ENCODE assay signal across 9 mouse cellular contexts in the genomic region with DNA sequence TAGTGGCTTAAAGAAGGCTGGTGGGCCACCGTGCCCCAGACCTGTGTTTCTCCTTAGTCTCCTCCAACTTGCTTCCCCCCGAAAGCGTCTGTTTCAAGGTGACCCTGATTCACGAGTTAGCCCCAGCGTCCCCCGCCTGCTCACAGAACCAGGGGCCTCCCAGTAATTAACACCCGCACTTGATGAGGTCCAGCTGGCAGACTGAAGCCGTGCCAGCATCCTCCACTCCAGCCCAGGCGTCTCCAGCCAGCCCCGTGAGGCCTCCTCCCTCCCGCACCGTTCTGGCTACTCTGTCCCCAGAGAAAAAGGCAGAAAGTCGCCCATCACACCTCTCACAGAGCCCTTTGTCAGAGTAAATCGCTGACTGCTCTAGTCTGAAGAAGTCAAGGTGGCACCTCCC.
DNase-seq lines count a peak whose midpoint lies in the region; ATAC-seq and TF ChIP-seq lines count a peak whose summit lies in the region.
"Had no signal": no experiment of that assay in that cellular context is flagged by ENCODE, and none has a peak within 500 bp of the region (broad histone marks: within the 10 kb centered on the region; RNA-seq: fewer than 3 reads in every experiment).

No protein-coding gene starts in this region.

- TF ChIP-seq CTCF in hindbrain, postnatal 0 days (IDR thresholded peaks at IDR 0.05; ENCODE audit: low read depth), result no peak

- 0 out of 2 replicates have a peak overlapping the region, but pooled peaks have one; percentile 16 for H3K27ac ChIP-seq in forebrain, embryonic 16.5 days (ENCODE audit: low read length)
- peak overlapping the region; percentile 60 for H3K27ac ChIP-seq in hindbrain, postnatal 0 days

- H3K4me2 ChIP-seq in forebrain, embryonic 16.5 days (ENCODE audit: low read length), result peak overlapping the region; percentile 5; the same call in 1 of the 2 replicates
- no peak overlapping the region for H3K4me2 ChIP-seq in hindbrain, postnatal 0 days (ENCODE audit: low read depth, low read length)

- no peaks in the 10 kb centered on the region for H3K27me3 ChIP-seq in forebrain, embryonic 16.5 days (replicated peaks; ENCODE audit: control insufficient read depth, insufficient read depth, low read length)
- H3K27me3 ChIP-seq in hindbrain, postnatal 0 days (ENCODE audit: insufficient read depth, low read length), result no peaks in the 10 kb centered on the region

- H3K4me1 ChIP-seq in forebrain, embryonic 16.5 days (replicated peaks; ENCODE audit: control insufficient read depth, insufficient read depth, low read length), result peaks cover 49% of the 10 kb centered on the region
- peaks cover 27% of the 10 kb centered on the region for H3K4me1 ChIP-seq in hindbrain, postnatal 0 days (ENCODE audit: insufficient read depth, low read length)
- H3K4me1 ChIP-seq: megakaryocyte, embryonic 14.5 days had no signal

- H3K36me3 ChIP-seq in forebrain, embryonic 16.5 days (ENCODE audit: control insufficient read depth, insufficient read depth), result no peaks in the 10 kb centered on the region
- H3K36me3 ChIP-seq in hindbrain, postnatal 0 days (ENCODE audit: insufficient read depth, low read length), result no peaks in the 10 kb centered on the region

- WGBS in forebrain, embryonic 16.5 days, result 17% methylated on average over 14 of the region's 14 CpGs
- 23% methylated on average over 14 of the region's 14 CpGs for WGBS in hindbrain, postnatal 0 days

- H3K4me3 ChIP-seq in forebrain, embryonic 16.5 days (replicated peaks; ENCODE audit: low read length), result no peak overlapping the region
- H3K4me3 ChIP-seq in hindbrain, postnatal 0 days (ENCODE audit: low read length), result no peak overlapping the region
- H3K4me3 ChIP-seq: megakaryocyte, embryonic 14.5 days had no signal

- peak; percentile 65 for ATAC-seq in forebrain, embryonic 16.5 days
- ATAC-seq in hindbrain, postnatal 0 days, result peak; percentile 19; the same call in 1 of the 2 replicates

- no peak overlapping the region for H3K9ac ChIP-seq in forebrain, embryonic 16.5 days (replicated peaks; ENCODE audit: low read depth, low read length)
- H3K9ac ChIP-seq in hindbrain, postnatal 0 days (replicated peaks; ENCODE audit: low read length), result no peak overlapping the region

- peak; percentile 21 for DNase-seq in kidney, adult 11 months
- DNase-seq in kidney, adult 18-20 months, result no peak
- peak; percentile 63 for DNase-seq in hindbrain, postnatal 0 days (ENCODE audit: low spot score)
- peak; percentile 19 for DNase-seq in lung, postnatal 25 days (ENCODE audit: low spot score)
- DNase-seq in thymus, postnatal 10 days (ENCODE audit: low spot score in 2 of 2), result no peak
- DNase-seq in embryo, embryonic 11 days, result no peak
- DNase-seq in right cerebral cortex, adult 2 months (ENCODE audit: low spot score in 2 of 2), result no peak

- H3K9me3 ChIP-seq in forebrain, embryonic 16.5 days (ENCODE audit: control insufficient read depth, low read length), result no peaks in the 10 kb centered on the region
- no peaks in the 10 kb centered on the region for H3K9me3 ChIP-seq in hindbrain, postnatal 0 days (ENCODE audit: low read length)
- H3K9me3 ChIP-seq: megakaryocyte, embryonic 14.5 days had no signal

Comparison
In these comparisons a context has a peak if more than half of its experiments do, and no peak if none do; other contexts are left out.
1. DNase-seq: peak in kidney, adult 11 months (single experiment), hindbrain, postnatal 0 days (single experiment) and lung, postnatal 25 days (single experiment); none in kidney, adult 18-20 months (single experiment), thymus, postnatal 10 days (0 of 2), embryo, embryonic 11 days (single experiment) and right cerebral cortex, adult 2 months (0 of 2).